Mouse (Mus musculus) mouse embryonic stem cell (cell line): ENCODE results near the gene Oip5.
"Not testable (repeated sequence)": the region's sequence is repeated elsewhere in the genome, so short reads cannot be mapped to it uniquely, and the experiment has no call there.

ENCODE experiments used
- in situ Hi-C, 2 experiments: fragments of 300-500 bp; cut with MboI; formaldehyde crosslinking; loops; 1 replicate in 1 of 2; 3 replicates in 1 of 2; pipeline ENCODE4 v1.14.3; 2019 to 2020; ENCODE audit warnings: low sequenced_read_pairs in 2 of 2, low pct_unique_long_range_greater_than_20kb in 1 of 2, mixed read lengths in 1 of 2; ENCODE audit not compliant: unreplicated experiment in 1 of 2

Oip5 gene

DNA sequence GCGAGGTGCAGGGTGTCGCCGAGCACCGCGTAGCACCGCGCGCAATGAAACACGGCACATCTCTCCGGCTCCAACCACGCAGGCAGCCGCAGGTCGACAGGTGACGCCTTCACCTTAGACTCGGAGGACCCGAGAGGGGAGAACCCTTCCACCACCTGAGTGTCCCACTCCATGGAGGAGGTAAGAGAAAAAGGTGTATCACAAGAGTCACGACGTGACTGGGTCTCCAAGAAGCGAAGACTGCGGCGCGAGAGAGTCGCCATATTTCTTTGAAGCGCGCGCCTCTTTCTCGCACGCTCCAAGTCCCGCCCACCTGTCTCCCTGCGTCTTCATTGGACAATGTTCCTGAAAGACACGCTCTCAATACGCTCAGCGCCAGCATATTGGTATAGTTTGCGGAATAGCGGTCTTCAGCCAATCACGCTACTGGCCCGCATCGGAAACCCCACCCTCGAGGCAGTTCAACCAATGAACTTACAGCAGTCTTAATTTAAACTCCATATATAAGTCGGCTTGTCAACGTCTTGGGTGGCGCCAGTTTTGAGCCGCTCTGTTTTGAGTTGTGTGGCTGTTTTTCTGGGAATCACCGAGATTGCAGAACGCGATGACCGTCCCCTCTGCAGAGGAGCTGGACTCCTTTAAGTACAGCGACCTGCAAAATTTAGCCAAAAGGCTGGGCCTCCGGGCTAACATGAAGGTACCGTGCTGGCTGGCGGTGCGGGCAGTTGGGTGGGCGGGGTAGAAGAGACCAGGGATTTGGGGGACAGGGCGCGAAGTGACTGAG lies at the start of gene Oip5, which contains the start of gene Nusap1:
Gene Oip5 (minus strand): TSS at position 271 of the 784 bp plus-strand sequence.
Gene Nusap1 (plus strand): TSS at position 100 of the 784 bp plus-strand sequence.
- in situ Hi-C loops: no loop called here

DNA sequence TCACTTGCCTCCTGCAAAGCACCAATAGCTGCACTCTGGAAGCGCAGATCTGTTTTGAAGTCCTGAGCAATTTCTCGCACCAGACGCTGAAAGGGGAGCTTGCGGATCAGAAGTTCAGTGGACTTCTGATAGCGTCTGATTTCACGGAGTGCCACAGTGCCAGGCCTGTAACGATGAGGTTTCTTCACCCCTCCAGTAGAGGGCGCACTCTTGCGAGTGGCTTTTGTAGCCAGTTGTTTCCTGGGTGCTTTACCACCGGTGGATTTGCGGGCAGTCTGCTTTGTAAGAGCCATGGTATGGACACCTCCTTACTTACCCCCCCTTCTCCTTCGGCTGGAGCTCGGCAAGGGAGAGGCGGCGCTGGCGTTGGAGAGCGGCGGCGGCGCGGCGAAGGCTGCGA lies 47.5 kb upstream of the Oip5 start:
- in situ Hi-C loops: not testable (repeated sequence)

DNA sequence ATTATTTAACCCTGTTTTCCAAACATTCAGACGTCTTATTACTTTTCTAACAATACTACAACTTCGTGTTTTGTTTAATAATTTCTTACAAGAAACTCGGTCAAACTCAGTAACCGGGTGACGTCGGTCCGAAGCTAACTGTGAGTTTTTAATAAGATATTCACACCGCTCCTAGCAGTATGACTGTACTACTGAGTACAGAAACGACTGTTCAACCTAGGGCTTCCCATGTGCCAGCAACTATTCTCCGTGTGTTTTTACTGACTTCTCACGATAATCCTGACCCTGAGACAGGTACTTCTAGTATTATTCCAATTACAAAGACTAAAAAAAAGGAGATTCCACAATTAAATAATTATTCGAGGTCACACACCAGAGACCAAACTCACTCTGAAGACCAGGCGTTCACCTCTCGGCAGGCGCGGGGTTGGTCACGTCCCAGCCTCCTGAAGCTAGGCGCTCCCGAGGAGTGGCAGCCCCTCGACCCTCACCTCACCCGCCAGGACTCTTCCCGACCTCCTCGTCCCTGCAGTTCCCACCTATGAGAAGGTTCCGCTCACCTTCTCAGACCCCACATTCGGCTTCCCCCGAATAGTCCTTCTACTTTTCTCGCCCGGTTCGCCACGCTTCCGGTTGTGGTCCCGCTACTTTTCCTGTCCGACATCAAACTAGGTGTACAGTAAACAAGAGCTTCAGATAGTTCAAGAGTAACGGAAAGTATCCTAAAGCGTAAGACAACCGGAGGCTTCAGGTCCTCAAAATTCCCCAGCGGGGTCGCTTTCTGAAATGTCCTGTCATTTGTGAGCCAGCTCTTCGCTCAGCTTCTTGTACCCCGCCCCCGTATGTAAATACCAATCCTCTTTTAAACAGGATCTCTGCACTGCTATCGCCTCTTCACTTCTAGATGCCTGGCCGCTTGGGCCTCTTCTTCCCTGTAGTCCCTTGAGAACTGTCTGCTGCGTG lies 44.2 kb upstream of the Oip5 start, which contains the start of gene Ndufaf1:
Gene Ndufaf1 (minus strand): TSS at position 608 of the 963 bp plus-strand sequence.
- in situ Hi-C loops: no loop called here

DNA sequence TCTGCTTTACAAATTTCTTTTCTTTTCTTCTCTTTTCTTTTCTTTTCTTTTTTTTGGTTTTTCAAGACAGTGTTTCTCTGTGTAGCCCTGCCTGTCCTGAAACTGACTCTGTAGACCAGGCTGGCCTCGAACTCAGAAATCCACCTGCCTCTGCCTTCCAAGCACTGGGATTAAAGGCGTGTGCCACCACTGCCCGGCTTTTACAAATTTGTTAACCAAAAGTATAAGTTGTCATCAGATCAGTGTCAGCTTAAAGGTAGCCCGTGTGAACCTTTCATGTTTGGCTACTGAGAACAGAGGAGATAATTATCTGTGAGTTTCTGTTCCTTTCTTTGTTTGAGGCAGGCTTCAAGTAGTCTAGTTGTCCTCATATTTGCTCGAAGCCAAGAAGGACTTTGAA lies 26.0 kb upstream of the Oip5 start:
- in situ Hi-C loops: loop anchor here (25.0 kb wide), 1 partner anchor 293 kb away; no protein-coding TSS in a partner anchor

DNA sequence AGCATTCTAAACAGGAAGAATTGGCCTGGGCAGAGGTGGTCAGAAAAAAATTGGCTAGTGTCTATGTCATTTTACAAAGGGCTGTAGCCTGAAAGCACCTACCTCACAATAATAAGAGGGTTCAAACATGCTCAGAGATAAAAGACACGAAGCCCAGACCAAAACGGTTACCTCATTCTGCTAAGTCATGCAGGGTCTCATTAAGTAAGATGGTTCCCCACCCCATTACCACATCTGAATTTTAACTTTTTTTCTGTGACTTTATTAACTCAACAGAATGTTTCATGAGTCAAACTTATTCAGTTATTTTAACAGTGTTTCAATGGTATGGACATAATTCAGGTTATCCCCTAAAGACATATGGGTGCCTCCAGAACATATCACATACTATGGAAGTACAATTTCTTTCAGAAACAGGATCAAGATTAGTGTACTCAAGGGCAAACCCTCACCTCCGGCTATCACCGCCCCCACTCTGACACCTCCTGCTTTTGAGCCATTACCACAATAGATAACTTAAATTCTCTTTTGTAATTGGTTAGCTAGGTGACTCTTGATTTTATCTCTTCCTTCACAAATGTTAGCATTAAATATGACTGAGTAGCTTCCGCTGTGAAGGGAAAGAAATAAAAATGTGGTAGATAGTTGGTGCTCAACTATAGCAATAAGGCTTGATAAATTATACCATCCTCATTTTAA lies 23.1 kb upstream of the Oip5 start:
- in situ Hi-C loops: loop anchor here (25.0 kb wide), 1 partner anchor 296 kb away; no protein-coding TSS in a partner anchor

DNA sequence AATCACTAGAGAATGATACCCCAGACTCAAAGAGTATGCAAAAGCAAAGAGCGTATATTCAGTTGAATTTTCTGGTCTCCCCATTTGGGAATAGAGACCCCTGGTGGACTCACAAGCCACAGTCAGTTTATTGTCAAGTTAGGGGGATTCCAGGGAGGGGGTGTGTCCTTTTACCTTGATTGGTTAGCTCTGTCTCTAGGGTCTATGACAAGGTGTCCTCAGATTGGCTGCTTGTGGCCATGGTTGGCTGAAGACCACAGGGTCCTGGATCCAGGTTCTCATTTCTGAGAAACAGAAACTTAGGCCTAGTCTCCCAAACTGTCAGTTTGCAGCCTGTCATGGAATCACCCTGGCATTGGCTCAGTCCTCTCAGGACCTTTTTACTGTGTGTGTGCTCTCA lies 18.5 kb upstream of the Oip5 start:
- in situ Hi-C loops: loop anchor here (25.0 kb wide), 1 partner anchor 301 kb away; no protein-coding TSS in a partner anchor

DNA sequence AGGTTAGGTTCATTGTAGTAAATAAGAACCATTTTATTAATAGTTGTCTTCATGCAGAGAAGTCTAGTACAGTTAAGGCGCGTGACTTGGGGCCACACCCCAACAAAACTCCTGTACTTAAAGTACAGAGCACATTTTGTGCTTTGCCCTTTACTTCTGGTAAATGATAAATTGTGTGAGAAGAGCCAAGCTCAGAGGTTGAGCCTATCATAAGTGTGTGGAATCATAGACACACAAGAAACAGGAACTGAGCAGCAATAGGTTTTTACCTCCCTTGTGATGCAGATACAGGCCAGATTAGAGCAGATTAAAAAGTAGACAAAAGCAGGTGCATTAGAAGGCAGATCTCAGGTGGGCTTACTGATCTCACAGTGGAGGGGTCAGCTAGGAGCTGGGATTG lies 3.0 kb upstream of the Oip5 start:
- in situ Hi-C loops: no loop called here

DNA sequence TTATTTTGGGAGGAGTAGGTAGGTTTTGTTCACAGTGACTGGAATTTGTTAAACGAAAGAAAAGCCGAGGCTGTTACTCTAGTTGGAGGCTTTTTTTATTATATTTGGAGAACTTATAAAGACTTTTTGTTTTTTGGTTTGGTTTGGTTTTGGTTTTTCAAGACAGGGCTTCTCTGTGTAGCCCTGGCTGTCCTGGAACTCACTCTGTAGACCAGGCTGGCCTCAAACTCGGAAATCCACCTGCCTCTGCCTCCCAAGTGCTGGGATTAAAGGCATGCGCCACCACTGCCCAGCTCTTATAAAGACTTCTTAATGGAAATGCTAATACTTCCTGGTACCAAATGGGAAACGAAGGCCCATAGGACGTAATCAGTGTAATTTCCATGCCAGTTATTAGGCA lies 733 bp upstream of the Oip5 start:
- in situ Hi-C loops: not testable (repeated sequence)

DNA sequence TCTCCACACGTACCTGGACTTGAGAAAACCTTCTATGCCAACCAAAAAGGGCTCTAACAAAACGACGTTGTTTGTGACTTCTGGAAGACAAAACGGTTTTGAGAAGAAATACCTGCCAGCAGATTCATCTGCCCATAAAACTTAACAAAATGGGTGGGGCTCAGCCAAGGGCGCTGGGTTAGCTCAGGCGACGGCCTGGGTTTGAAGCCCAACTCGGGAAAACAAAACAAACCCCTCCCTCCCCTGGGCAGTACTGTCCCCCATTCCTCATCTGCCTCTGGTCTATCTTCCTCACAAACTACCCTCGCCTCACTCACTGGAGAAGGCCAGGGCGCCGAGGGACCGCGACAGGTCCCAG lies 449 bp downstream of the Oip5 start:
- in situ Hi-C loops: no loop called here

DNA sequence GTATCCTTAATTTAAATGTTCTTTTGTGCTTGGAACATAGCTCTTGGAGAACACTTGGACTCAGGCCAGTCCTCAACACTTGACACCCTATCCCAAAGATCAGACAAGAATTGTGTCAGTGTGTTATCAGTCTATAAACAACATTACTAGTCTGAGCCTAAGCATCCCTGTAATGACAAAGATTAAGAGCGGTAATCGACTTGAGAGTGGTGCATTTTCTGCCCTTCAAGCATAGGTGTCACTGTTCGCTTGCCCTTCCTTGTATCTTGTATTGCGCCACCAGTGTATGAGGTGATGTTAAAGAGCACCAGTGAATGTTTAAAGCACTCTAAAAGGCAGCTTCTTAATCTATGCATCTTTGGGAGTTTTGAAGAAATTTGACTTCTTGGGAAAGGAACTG lies 11.2 kb downstream of the Oip5 start:
- in situ Hi-C loops: no loop called here

DNA sequence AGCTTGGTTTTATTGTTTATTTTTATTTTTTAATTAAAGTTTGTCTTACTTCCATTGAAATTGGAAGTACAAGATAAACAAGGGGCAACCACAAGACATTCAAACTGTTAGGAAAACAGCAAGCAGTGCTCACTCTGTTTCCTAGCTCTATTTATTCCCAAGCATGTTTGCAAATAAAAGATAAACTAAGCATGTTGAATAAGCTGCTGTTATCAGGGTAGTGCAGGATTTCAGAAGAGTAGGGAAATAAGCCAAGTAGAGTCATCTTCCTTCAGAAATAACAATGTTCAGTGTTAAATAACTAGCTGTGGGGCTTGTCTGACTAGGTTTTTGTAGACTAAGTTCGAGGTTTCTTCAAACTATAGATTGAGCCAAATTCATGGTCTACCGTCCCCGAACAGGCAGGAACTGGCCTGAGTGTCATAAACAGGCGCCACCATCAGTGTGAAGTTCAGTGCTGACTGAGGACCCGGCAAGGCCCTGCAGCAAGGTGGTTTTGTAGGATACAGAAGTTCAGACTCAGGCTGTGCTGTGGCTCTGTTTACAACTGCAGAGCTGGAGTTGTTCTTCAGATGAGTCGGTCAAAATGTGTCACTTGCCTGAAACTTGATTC lies 12.8 kb downstream of the Oip5 start:
- in situ Hi-C loops: no loop called here

DNA sequence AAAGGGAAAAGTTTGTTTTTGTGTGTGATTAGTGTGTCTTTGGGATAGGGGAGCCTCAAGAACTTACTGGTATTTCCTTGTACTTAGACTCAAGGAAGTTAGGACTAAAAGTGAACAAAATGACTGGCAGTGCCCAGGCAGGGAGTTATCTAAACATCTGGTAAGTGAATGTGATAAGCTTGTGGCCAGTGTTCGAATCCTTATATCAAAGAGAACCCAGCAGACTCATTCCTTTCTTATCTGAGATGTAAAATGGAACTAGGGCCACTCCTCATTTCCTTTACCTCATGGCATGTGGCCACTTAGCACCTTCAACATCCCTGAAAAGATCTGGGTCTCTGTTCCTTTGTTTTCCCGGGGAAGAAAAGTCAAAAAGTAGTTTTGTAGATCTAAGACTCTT lies 14.4 kb downstream of the Oip5 start:
- in situ Hi-C loops: no loop called here

DNA sequence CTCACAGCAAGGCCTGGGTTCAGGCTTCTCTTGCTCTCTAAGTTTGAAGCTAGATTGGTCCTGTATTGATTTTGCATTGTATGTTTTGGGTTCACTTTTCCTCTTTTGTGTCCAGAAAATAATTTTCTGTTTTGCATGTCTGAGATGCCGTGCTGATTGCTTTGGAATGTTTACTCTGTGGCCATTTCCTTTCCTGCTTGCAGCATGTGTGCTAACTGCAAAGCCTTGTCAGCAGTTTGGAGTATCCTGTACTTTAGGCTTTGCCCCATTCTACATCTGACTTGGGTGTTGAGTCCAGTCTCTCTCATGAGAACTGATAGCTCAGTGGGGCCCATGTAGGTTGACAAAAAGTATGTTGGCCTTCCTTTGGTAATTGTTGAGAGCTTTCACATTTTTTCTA lies 15.8 kb downstream of the Oip5 start:
- in situ Hi-C loops: no loop called here

DNA sequence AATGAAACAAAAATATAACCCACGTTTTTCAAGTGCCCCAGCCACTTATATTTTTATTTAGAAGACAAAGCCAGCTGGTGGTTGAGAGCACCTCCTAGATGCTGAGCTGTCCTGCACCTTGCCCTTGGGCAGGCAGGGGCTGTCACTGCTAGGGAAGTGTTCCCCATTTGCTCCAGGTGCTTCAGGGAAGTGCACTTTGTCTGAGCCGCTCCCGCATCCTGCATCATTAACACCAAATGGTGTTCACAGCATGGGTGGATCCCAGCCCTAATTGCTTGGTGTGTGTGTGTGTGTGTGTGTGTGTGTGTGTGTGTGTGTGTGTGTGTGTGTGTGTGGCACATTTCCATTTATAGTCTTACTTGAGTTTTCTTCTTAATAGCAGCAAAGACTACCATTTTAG lies 16.7 kb downstream of the Oip5 start:
- in situ Hi-C loops: not testable (repeated sequence)

DNA sequence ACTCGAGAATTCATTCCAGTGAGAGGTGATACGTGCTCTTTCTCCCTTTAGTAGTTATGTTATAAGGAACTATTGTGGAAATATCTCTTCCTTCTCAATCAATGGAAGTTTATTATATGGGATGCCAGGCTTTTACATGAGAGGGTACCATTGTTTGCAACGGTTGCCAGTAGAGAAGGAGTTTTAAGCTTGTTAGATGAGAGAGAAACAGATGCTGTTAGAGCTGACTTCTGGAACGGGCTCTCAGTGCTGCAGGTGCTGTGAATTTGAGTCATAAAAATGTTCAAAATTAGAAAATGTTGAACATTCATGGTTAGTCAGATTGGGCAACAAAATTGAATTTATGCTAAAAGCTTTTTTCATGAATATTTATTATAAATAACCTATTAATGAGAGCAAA lies 17.2 kb downstream of the Oip5 start:
- in situ Hi-C loops: no loop called here

DNA sequence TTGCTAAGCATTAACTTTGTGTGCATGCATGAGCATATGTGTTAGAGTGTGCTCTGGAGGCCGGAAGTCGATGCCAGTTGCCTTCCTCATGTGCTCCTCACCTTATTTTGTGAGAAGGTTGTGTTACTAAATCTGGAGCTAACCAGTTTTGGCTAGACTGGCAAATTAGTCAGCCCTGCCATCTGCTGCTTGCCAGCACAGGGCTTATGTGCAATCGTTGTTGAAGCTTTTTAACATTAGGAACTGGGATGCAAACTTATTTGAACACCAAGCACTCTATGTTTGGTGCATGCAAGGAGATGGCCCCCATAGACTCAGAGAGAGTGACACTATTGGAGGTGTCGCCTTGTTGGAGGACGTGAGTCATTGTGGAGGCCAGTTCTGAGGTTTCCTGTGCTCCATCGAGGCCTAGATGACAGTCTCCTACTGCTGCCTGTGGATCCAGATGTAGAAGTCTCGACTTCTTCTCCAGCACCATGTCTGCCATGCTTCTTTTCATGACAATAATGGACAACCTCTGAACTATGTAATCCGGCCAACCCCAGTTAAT lies 21.4 kb downstream of the Oip5 start:
- in situ Hi-C loops: no loop called here

DNA sequence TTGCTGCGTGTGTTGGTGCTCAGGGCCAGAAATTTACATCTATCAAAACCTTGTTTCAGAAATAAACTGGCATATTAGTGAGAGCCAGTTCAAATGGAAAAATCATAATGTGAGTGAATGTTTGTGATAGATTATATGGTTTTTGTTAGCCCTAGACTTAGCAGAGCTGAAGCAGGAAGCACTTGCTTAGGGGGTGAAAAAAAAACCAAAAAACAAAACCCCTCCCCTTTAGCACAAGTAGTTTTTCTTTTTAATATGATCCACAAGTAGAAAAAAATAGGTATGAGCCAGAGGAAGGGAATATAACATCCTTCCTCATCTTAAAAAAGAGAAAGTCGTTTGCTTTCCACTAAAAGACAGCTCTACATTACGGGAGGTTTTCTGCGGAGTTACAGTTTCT lies 23.0 kb downstream of the Oip5 start:
- in situ Hi-C loops: no loop called here
